Comparison of ENCODE assay signal across 20 mouse cellular contexts in genomic region chr7:139180058-139180457, GRCm38 (mm10). TPM values are rescaled to one million over a fixed set of nuclear protein-coding genes. Genes with fewer than 3 reads are reported as not detected.
"Had no signal": no experiment of that assay in that cellular context is flagged by ENCODE, and none has a peak within 500 bp of the region (broad histone marks: within the 10 kb centered on the region; RNA-seq: fewer than 3 reads in every experiment).

No protein-coding gene starts in this region.

- H3K9me3 ChIP-seq: liver, embryonic 15.5 days; lung, embryonic 15.5 days; midbrain, embryonic 13.5 days; midbrain, embryonic 15.5 days; neural tube, embryonic 12.5 days; stomach, embryonic 15.5 days had no signal

- DNase-seq: liver, postnatal 0 days; lung, adult 2 months; lung, postnatal 14 days; lung, postnatal 36 days; right cerebral cortex, postnatal 14 days; thymus, adult 2 months; thymus, postnatal 25 days; thymus, postnatal 4 days had no signal

- H3K27me3 ChIP-seq: midbrain, embryonic 15.5 days; neural tube, embryonic 12.5 days; stomach, embryonic 15.5 days had no signal

- H3K4me3 ChIP-seq: liver, embryonic 15.5 days; lung, embryonic 15.5 days; megakaryocyte, embryonic 14.5 days; midbrain, embryonic 13.5 days; midbrain, embryonic 15.5 days; neural tube, embryonic 12.5 days; stomach, embryonic 15.5 days had no signal

- H3K4me1 ChIP-seq: liver, embryonic 15.5 days; lung, embryonic 15.5 days; megakaryocyte, embryonic 14.5 days; midbrain, embryonic 13.5 days; midbrain, embryonic 15.5 days; neural tube, embryonic 12.5 days; stomach, embryonic 15.5 days had no signal

- H3K36me3 ChIP-seq: liver, embryonic 15.5 days; lung, embryonic 15.5 days; midbrain, embryonic 13.5 days; midbrain, embryonic 15.5 days; neural tube, embryonic 12.5 days; stomach, embryonic 15.5 days had no signal

- H3K27ac ChIP-seq: liver, embryonic 15.5 days; lung, embryonic 15.5 days; macrophage; midbrain, embryonic 13.5 days; midbrain, embryonic 15.5 days; neural tube, embryonic 12.5 days; stomach, embryonic 15.5 days; stomach, postnatal 0 days had no signal

RNA-seq across cellular contexts. Expression of gene Lrrc27, which starts 32.7 kb away (rescaled TPM):
- total RNA-seq: monocyte, adult 5-6 weeks had no signal

RNA-seq across cellular contexts. Expression of gene Stk32c, which starts 33.0 kb away (rescaled TPM):
- total RNA-seq: megakaryocyte progenitor cell, adult 5-6 weeks; neutrophil, adult 5-6 weeks had no signal
- polyA plus RNA-seq: liver, embryonic 15.5 days; liver, postnatal 0 days had no signal
